ENCODE assay signal across 11 mouse cellular contexts in genomic region chr1:134641507-134641906, GRCm38 (mm10). TPM values are rescaled to one million over a fixed set of nuclear protein-coding genes. Genes with fewer than 3 reads are reported as not detected.
DNase-seq lines count a peak whose midpoint lies in the region; ATAC-seq and TF ChIP-seq lines count a peak whose summit lies in the region.
"Had no signal": no experiment of that assay in that cellular context is flagged by ENCODE, and none has a peak within 500 bp of the region (broad histone marks: within the 10 kb centered on the region; RNA-seq: fewer than 3 reads in every experiment).

No protein-coding gene starts in this region.

- 26% methylated on average over 3 of the region's 3 CpGs for WGBS in heart, adult 2 months
- 26% methylated on average over 3 of the region's 3 CpGs for WGBS in midbrain, embryonic 14.5 days
- 28% methylated on average over 3 of the region's 3 CpGs for WGBS in midbrain, embryonic 16.5 days
- WGBS in forebrain, embryonic 14.5 days = 24% methylated on average over 3 of the region's 3 CpGs

- no peaks in the 10 kb centered on the region for H3K9me3 ChIP-seq in midbrain, embryonic 14.5 days (ENCODE audit: control insufficient read depth, low read length)
- H3K9me3 ChIP-seq in midbrain, embryonic 16.5 days (replicated peaks; ENCODE audit: control insufficient read depth, low read length, poor library complexity, severe bottlenecking) = no peaks in the 10 kb centered on the region
- H3K9me3 ChIP-seq in forebrain, embryonic 14.5 days (replicated peaks; ENCODE audit: control insufficient read depth, low read length) = no peaks in the 10 kb centered on the region
- H3K9me3 ChIP-seq: megakaryocyte, embryonic 14.5 days had no signal

- no peak overlapping the region for H3K27ac ChIP-seq in heart, adult 2 months
- H3K27ac ChIP-seq in midbrain, embryonic 14.5 days (replicated peaks; ENCODE audit: low read depth, low read length) = no peak overlapping the region
- H3K27ac ChIP-seq in midbrain, embryonic 16.5 days (ENCODE audit: low read length) = no peak overlapping the region
- no peak overlapping the region for H3K27ac ChIP-seq in bone marrow macrophage, adult 2 months (ENCODE audit: insufficient read depth, low read depth, low read length)
- H3K27ac ChIP-seq in forebrain, embryonic 14.5 days (ENCODE audit: low read depth, low read length) = no peak overlapping the region

- no peak for ATAC-seq in midbrain, embryonic 14.5 days (ENCODE audit: low FRiP score, low TSS enrichment)
- ATAC-seq in midbrain, embryonic 16.5 days = no peak
- ATAC-seq in forebrain, embryonic 14.5 days = no peak
- ATAC-seq: forebrain, embryonic 16.5 days had no signal

- no peaks in the 10 kb centered on the region for H3K79me2 ChIP-seq in heart, adult 2 months (replicated peaks; ENCODE audit: control insufficient read depth, insufficient read depth, low read length)

- no peak overlapping the region for H3K9ac ChIP-seq in heart, adult 2 months (ENCODE audit: low read depth, low read length)
- no peak overlapping the region for H3K9ac ChIP-seq in midbrain, embryonic 14.5 days (replicated peaks; ENCODE audit: low read length)
- H3K9ac ChIP-seq in midbrain, embryonic 16.5 days (ENCODE audit: low read depth, low read length) = no peak overlapping the region
- H3K9ac ChIP-seq in forebrain, embryonic 14.5 days (ENCODE audit: low read length) = no peak overlapping the region

- H3K4me1 ChIP-seq in heart, adult 2 months (ENCODE audit: control insufficient read depth, insufficient read depth, low read length) = no peaks in the 10 kb centered on the region
- H3K4me1 ChIP-seq in midbrain, embryonic 14.5 days (ENCODE audit: control insufficient read depth, insufficient read depth, low read length) = peaks cover 6% of the 10 kb centered on the region
- peaks cover 4% of the 10 kb centered on the region; the same call in 1 of the 2 replicates for H3K4me1 ChIP-seq in midbrain, embryonic 16.5 days (ENCODE audit: control insufficient read depth, insufficient read depth, low read length)
- peaks cover 3% of the 10 kb centered on the region; the same call in 1 of the 2 replicates for H3K4me1 ChIP-seq in bone marrow macrophage, adult 2 months (ENCODE audit: control insufficient read depth, insufficient read depth, low read length)
- peaks cover under 1% of the 10 kb centered on the region; the same call in 1 of the 2 replicates for H3K4me1 ChIP-seq in forebrain, embryonic 14.5 days (ENCODE audit: control insufficient read depth, insufficient read depth, low read length)

- TF ChIP-seq EP300 in heart, adult 2 months (IDR thresholded peaks at IDR 0.05; ENCODE audit: insufficient read depth, low read depth, low read length) = no peak

- no peak overlapping the region for H3K4me3 ChIP-seq in heart, adult 2 months
- H3K4me3 ChIP-seq in midbrain, embryonic 14.5 days (replicated peaks; ENCODE audit: low read depth, low read length) = no peak overlapping the region
- H3K4me3 ChIP-seq in midbrain, embryonic 16.5 days (ENCODE audit: low read depth, low read length) = no peak overlapping the region
- no peak overlapping the region for H3K4me3 ChIP-seq in bone marrow macrophage, adult 2 months (ENCODE audit: insufficient read depth, low read length)
- H3K4me3 ChIP-seq in forebrain, embryonic 14.5 days (ENCODE audit: low read depth, low read length) = no peak overlapping the region
- H3K4me3 ChIP-seq: megakaryocyte, embryonic 14.5 days had no signal

- no peak for TF ChIP-seq POLR2A in heart, adult 2 months (IDR thresholded peaks at IDR 0.05; ENCODE audit: insufficient read depth, low read depth, low read length)
- no peak for TF ChIP-seq POLR2A in bone marrow macrophage, adult 2 months (IDR thresholded peaks at IDR 0.05; ENCODE audit: borderline replicate concordance, low read depth, low read length)

- TF ChIP-seq CTCF in heart, adult 2 months (IDR thresholded peaks at IDR 0.05) = peak; percentile 36
- TF ChIP-seq CTCF in bone marrow macrophage, adult 2 months (IDR thresholded peaks at IDR 0.05; ENCODE audit: low read depth, low read length) = 0 out of 2 replicates have a peak, but pooled peaks have one; percentile 3

- no peaks in the 10 kb centered on the region for H3K36me3 ChIP-seq in heart, adult 2 months (ENCODE audit: control insufficient read depth, insufficient read depth, low read length)
- no peaks in the 10 kb centered on the region for H3K36me3 ChIP-seq in midbrain, embryonic 14.5 days (ENCODE audit: control insufficient read depth, insufficient read depth, low read length)
- H3K36me3 ChIP-seq in midbrain, embryonic 16.5 days (ENCODE audit: control insufficient read depth, insufficient read depth, low read length) = no peaks in the 10 kb centered on the region
- H3K36me3 ChIP-seq in forebrain, embryonic 14.5 days (ENCODE audit: control insufficient read depth, insufficient read depth, low read length) = no peaks in the 10 kb centered on the region

- no peak for DNase-seq in heart, adult 2 months
- DNase-seq in heart, adult 11 months = no peak
- peak; percentile 64 for DNase-seq in midbrain, embryonic 14.5 days
- DNase-seq in retina, postnatal 1 day = peak; percentile 41
- DNase-seq in forebrain, embryonic 14.5 days (ENCODE audit: low spot score) = no peak
- DNase-seq in adrenal gland, adult 8-10 months = no peak

- no peak overlapping the region for H3K4me2 ChIP-seq in midbrain, embryonic 14.5 days (ENCODE audit: low read length)
- H3K4me2 ChIP-seq in midbrain, embryonic 16.5 days (ENCODE audit: low read length) = no peak overlapping the region
- no peak overlapping the region for H3K4me2 ChIP-seq in forebrain, embryonic 14.5 days (ENCODE audit: low read length)

- peaks cover 6% of the 10 kb centered on the region for H3K27me3 ChIP-seq in heart, adult 2 months (ENCODE audit: control insufficient read depth, insufficient read depth, low read length)
- peaks cover 16% of the 10 kb centered on the region for H3K27me3 ChIP-seq in midbrain, embryonic 14.5 days (ENCODE audit: control insufficient read depth, insufficient read depth, low read length)
- H3K27me3 ChIP-seq in midbrain, embryonic 16.5 days (ENCODE audit: control insufficient read depth, insufficient read depth, low read depth, low read length) = peaks cover 14% of the 10 kb centered on the region
- H3K27me3 ChIP-seq in forebrain, embryonic 14.5 days (replicated peaks; ENCODE audit: control insufficient read depth, insufficient read depth, low read length) = peaks cover 27% of the 10 kb centered on the region

- intact Hi-C loops in heart, adult 2 months (cut with DNase I) = no loop called here

RNA-seq across cellular contexts. Expression of gene Syt2, which starts 5.0 kb away (rescaled TPM):
- under 1 TPM in 1 of 2 experiments, not detected in 1; 0.05 TPM for total RNA-seq in heart, adult 2 months (2021)
- polyA plus RNA-seq in heart, adult 2 months (2012; rRNA removed) = 0.04 and 0.06 TPM in 2 replicates
- polyA plus RNA-seq in midbrain, embryonic 14.5 days (2014; fragmentation: Nextera tagmentation; extraction: Ambion mirVana) = 1.3 and 2.1 TPM in 2 replicates
- 2.3 and 4.1 TPM in 2 replicates for polyA plus RNA-seq in midbrain, embryonic 16.5 days (2015; fragmentation: Nextera tagmentation; extraction: Ambion mirVana)
- not detected in 2 replicates for polyA plus RNA-seq in bone marrow macrophage, adult 2 months (2012; ENCODE audit: insufficient read depth, insufficient read length, missing spikeins)
- polyA plus RNA-seq in forebrain, embryonic 14.5 days (2014; fragmentation: Nextera tagmentation; extraction: Ambion mirVana) = 0.94 and 1.2 TPM in 2 replicates
- under 1 TPM; 0.07 to 0.22 (median 0.11) TPM for total RNA-seq in adrenal gland, adult 8-10 months (2022)
- polyA plus RNA-seq: spleen, adult 2 months had no signal

Comparison
In these comparisons a context has a peak if more than half of its experiments do, and no peak if none do; other contexts are left out.
1. DNase-seq: peak in midbrain, embryonic 14.5 days (single experiment) and retina, postnatal 1 day (single experiment); none in heart, adult 2 months (0 of 2), heart, adult 11 months (single experiment), forebrain, embryonic 14.5 days (single experiment) and adrenal gland, adult 8-10 months (single experiment).